Mouse (Mus musculus) G1E-ER4 (cell line): Measurements from ENCODE around the gene Dab2ip. TPM values are rescaled to one million over a fixed set of nuclear protein-coding genes. Genes with fewer than 3 reads are reported as not detected.

Experiments used
- GATA1 ChIP-seq: IDR thresholded peaks from one replicate; pipeline ENCODE4 v1.8.0; 2012; ENCODE audit warnings: low read length, inconsistent platforms
- polyA plus RNA-seq: library from polyadenylated mRNA; stranded (reverse); fragments of >175 nt; gene quantifications from 2 replicates; pipeline ENCODE4 v1.2.3, GENCODE M21; 2012

The Dab2ip gene
- polyA plus RNA-seq, 1 experiment = 5.4 TPM

- TF ChIP-seq GATA1 = no peak
Observed at GRCm38 (mm10) chr2:35688121-35688520, 130.1 kb downstream of the Dab2ip start.

- no peak for TF ChIP-seq GATA1
Observed at GRCm38 (mm10) chr2:35688581-35688980, 130.5 kb downstream of the Dab2ip start.

- TF ChIP-seq GATA1 = no peak
Observed at GRCm38 (mm10) chr2:35689881-35690280, 131.8 kb downstream of the Dab2ip start.

- no peak for TF ChIP-seq GATA1
Observed at GRCm38 (mm10) chr2:35691257-35692049, 133.4 kb downstream of the Dab2ip start.

- no peak for TF ChIP-seq GATA1
Observed at GRCm38 (mm10) chr2:35692272-35692900, 134.3 kb downstream of the Dab2ip start.

- TF ChIP-seq GATA1 = no peak
Observed at GRCm38 (mm10) chr2:35693037-35693436, 135.0 kb downstream of the Dab2ip start.

- TF ChIP-seq GATA1 = no peak
Observed at GRCm38 (mm10) chr2:35694111-35694510, 136.0 kb downstream of the Dab2ip start.

GRCm38 (mm10) chr2:35696193-35696541 lies 138.1 kb downstream of the Dab2ip start:
- TF ChIP-seq GATA1 = no peak

- no peak for TF ChIP-seq GATA1
Observed at GRCm38 (mm10) chr2:35696542-35697391, 138.7 kb downstream of the Dab2ip start.

GRCm38 (mm10) chr2:35697768-35698167 lies 139.7 kb downstream of the Dab2ip start:
- no peak for TF ChIP-seq GATA1

- no peak for TF ChIP-seq GATA1
Observed at GRCm38 (mm10) chr2:35700966-35701365, 142.9 kb downstream of the Dab2ip start.

GRCm38 (mm10) chr2:35702001-35702400 lies 143.9 kb downstream of the Dab2ip start:
- TF ChIP-seq GATA1 = no peak

GRCm38 (mm10) chr2:35702608-35703007 lies 144.5 kb downstream of the Dab2ip start:
- TF ChIP-seq GATA1 = no peak

- no peak for TF ChIP-seq GATA1
Observed at GRCm38 (mm10) chr2:35703241-35703640, 145.2 kb downstream of the Dab2ip start.

GRCm38 (mm10) chr2:35712611-35713010 lies 154.5 kb downstream of the Dab2ip start:
- TF ChIP-seq GATA1 = no peak

- TF ChIP-seq GATA1 = no peak
Observed at GRCm38 (mm10) chr2:35713460-35713859, 155.4 kb downstream of the Dab2ip start.

- TF ChIP-seq GATA1 = no peak
Observed at GRCm38 (mm10) chr2:35714742-35715167, 156.7 kb downstream of the Dab2ip start.
